Mouse (Mus musculus) kidney, postnatal 4 days (tissue): ENCODE measurements around the gene Arid3b.

Source experiments
- DNase-seq, 2 experiments: peaks; one replicate each; pipeline ENCODE4 v3.0.0; 2021; ENCODE audit warnings: mixed read lengths in 2 of 2

Arid3b gene

DNA sequence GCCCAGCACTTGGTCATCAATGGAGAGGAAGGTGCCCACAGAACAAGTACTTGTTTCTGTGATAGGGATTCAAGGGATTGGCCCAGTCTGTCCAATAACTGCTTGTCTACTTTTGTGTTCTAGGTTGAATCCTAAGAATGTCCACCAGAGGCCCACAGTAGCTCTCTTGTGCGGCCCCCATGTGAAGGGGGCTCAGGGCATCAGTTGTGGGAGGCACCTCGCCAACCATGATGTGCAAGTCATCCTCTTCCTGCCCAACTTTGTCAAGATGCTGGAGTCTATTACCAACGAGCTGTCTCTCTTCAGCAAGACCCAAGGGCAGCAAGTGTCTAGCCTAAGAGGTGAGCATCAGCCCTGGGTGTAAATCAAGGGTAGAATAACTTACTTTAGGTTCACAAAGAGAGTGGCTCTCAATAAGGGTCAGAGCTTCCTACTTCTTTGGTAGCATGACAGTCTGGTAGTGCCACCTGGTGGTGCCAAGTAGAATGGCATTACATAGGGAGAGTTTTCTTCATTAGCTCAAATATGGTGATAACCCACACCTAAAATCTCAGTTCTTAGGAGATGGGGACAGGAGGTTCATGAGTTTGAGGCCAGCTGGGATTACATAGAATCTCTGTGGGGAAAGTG lies 92.0 kb downstream of the Arid3b start:
- peak; percentile 51 to 60 for DNase-seq
